In genomic region chr7:101101156-101101691, GRCm38 (mm10) we compare ENCODE assay signal across 9 mouse cellular contexts. TPM values are rescaled to one million over a fixed set of nuclear protein-coding genes. Genes with fewer than 3 reads are reported as not detected.
DNase-seq lines count a peak whose midpoint lies in the region; ATAC-seq lines count a peak whose summit lies in the region.
"Had no signal": no experiment of that assay in that cellular context is flagged by ENCODE, and none has a peak within 500 bp of the region (broad histone marks: within the 10 kb centered on the region; RNA-seq: fewer than 3 reads in every experiment).

No protein-coding gene starts in this region.

- no peak for ATAC-seq in forebrain, embryonic 11.5 days (replicated peaks; ENCODE audit: low FRiP score)
- peak; percentile 52; the same call in 1 of the 2 replicates for ATAC-seq in megakaryocyte-erythroid progenitor cell, adult 5-6 weeks (replicated peaks; ENCODE audit: low FRiP score, low TSS enrichment, poor library complexity, severe bottlenecking)
- ATAC-seq in activated CD4-positive, CD25-positive, alpha-beta regulatory T cell, adult 4 months = no peak

- no peaks in the 10 kb centered on the region for H3K36me3 ChIP-seq in forebrain, embryonic 10.5 days (replicated peaks)
- H3K36me3 ChIP-seq in forebrain, embryonic 11.5 days (ENCODE audit: control insufficient read depth, insufficient read depth, low read length) = no peaks in the 10 kb centered on the region

- DNase-seq in forebrain, embryonic 10.5 days (ENCODE audit: extremely low spot score, low spot score) = no peak
- no peak for DNase-seq in forebrain, embryonic 11.5 days (ENCODE audit: low spot score)
- peak; percentile 84 to 88 for DNase-seq in cerebellum, postnatal 10 days
- DNase-seq in gastrocnemius, postnatal 25 days = peak; percentile 48
- peak; percentile 83 to 87 for DNase-seq in layer of hippocampus, postnatal 14 days (ENCODE audit: low spot score in 2 of 2)
- DNase-seq in embryo, embryonic 10.5 days (ENCODE audit: low spot score) = no peak
- DNase-seq: lung, embryonic 14.5 days had no signal

- H3K9ac ChIP-seq in forebrain, embryonic 11.5 days (ENCODE audit: low read length) = no peak overlapping the region
- H3K9ac ChIP-seq: lung, embryonic 14.5 days had no signal

- H3K27ac ChIP-seq in forebrain, embryonic 10.5 days = 0 out of 2 replicates have a peak overlapping the region, but pooled peaks have one; percentile 4
- no peak overlapping the region for H3K27ac ChIP-seq in forebrain, embryonic 11.5 days (ENCODE audit: low read depth, low read length)

- H3K9me3 ChIP-seq in forebrain, embryonic 10.5 days = no peaks in the 10 kb centered on the region
- H3K9me3 ChIP-seq in forebrain, embryonic 11.5 days (ENCODE audit: control insufficient read depth, low read length) = no peaks in the 10 kb centered on the region

- H3K4me3 ChIP-seq in forebrain, embryonic 10.5 days = no peak overlapping the region
- H3K4me3 ChIP-seq in forebrain, embryonic 11.5 days (ENCODE audit: low read depth, low read length) = no peak overlapping the region

- no peaks in the 10 kb centered on the region for H3K27me3 ChIP-seq in forebrain, embryonic 10.5 days (ENCODE audit: poor library complexity, severe bottlenecking)
- H3K27me3 ChIP-seq in forebrain, embryonic 11.5 days (ENCODE audit: control insufficient read depth, insufficient read depth, low read length) = no peaks in the 10 kb centered on the region

- WGBS in forebrain, embryonic 10.5 days = 63% methylated on average over 10 of the region's 10 CpGs
- 61% methylated on average over 10 of the region's 10 CpGs for WGBS in forebrain, embryonic 11.5 days

- H3K4me1 ChIP-seq in forebrain, embryonic 10.5 days = peaks cover 6% of the 10 kb centered on the region
- H3K4me1 ChIP-seq in forebrain, embryonic 11.5 days (replicated peaks; ENCODE audit: control insufficient read depth, insufficient read depth, low read length) = no peaks in the 10 kb centered on the region

- no peak overlapping the region for H3K4me2 ChIP-seq in forebrain, embryonic 11.5 days (ENCODE audit: low read depth, low read length, severe bottlenecking)
- H3K4me2 ChIP-seq: lung, embryonic 14.5 days had no signal

RNA-seq across cellular contexts. Expression of gene Fchsd2, which starts 8.6 kb away (rescaled TPM):
- polyA plus RNA-seq in forebrain, embryonic 10.5 days (2016; fragmentation: Nextera tagmentation; extraction: Ambion mirVana) = 19.5 and 20.3 TPM in 2 replicates
- 31.0 and 33.2 TPM in 2 replicates for polyA plus RNA-seq in forebrain, embryonic 11.5 days (2014; fragmentation: Nextera tagmentation; extraction: Ambion mirVana)
- total RNA-seq in gastrocnemius, postnatal 25 days (2021) = 1 to 10 TPM; 6.7 to 7.4 TPM
- 10 to 100 TPM; 50.1 to 56.6 TPM for total RNA-seq in layer of hippocampus, postnatal 14 days (2021)
- 16.2 and 19.1 TPM in 2 replicates for total RNA-seq in megakaryocyte-erythroid progenitor cell, adult 5-6 weeks (2014; fragmentation: Nextera tagmentation)
- 20.2 and 22.6 TPM in 2 replicates for total RNA-seq in megakaryocyte-erythroid progenitor cell, adult 5-6 weeks (2017)
- 10 to 100 TPM; 31.3 to 40.6 TPM for polyA plus RNA-seq in activated CD4-positive, CD25-positive, alpha-beta regulatory T cell, adult 4 months (2017; shearing (Covaris generic))

Comparison
In these comparisons a context has a peak if more than half of its experiments do, and no peak if none do; other contexts are left out.
1. DNase-seq: peak in cerebellum, postnatal 10 days (2 of 2), gastrocnemius, postnatal 25 days (single experiment) and layer of hippocampus, postnatal 14 days (2 of 2); none in forebrain, embryonic 10.5 days (single experiment), forebrain, embryonic 11.5 days (single experiment) and embryo, embryonic 10.5 days (single experiment).